Mouse (Mus musculus) cortical plate, adult 2 months (tissue): ENCODE data around the gene 6330409D20Rik.

Experiments
- CTCF ChIP-seq: fragments of 200-500 bp; IDR thresholded peaks from 2 replicates; pipeline ENCODE4 v1.5.1; 2011; ENCODE audit warnings: mild to moderate bottlenecking, control low read depth, low read length; ENCODE audit not compliant: insufficient read depth; ENCODE audit errors: extremely low read depth
- POLR2A ChIP-seq: fragments of 200-500 bp; IDR thresholded peaks from 2 replicates; pipeline ENCODE4 v1.6.1; 2011; ENCODE audit warnings: mild to moderate bottlenecking, low read length, control low read depth; ENCODE audit not compliant: insufficient read depth; ENCODE audit errors: extremely low read depth

DNA sequence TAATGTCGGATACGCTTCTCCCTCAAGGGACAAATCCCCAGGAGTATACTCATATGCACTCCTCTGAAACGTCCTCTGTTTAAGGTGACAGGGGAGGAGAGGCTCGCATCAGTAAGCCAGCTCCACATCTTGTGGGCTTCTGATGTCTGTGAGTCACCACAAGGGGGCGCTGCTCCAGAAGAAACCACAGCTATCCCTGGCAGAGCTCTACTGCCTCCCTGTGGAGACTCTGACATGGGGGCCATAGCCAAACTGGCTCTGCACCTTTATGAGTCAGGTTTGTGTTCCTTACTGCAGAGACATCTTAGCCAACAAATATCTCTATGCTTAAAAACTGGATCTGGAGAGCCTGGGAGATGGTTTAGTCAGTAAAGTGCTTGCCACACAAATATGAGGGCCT, 51.4 kb downstream of the 6330409D20Rik start:
- no peak for TF ChIP-seq POLR2A
- peak; percentile 100 for TF ChIP-seq CTCF
